Mouse (Mus musculus) hindbrain, postnatal 0 days (tissue): ENCODE results near the gene Rpa2. TPM values are rescaled to one million over a fixed set of nuclear protein-coding genes. Genes with fewer than 3 reads are reported as not detected.

ENCODE experiments used
- ATAC-seq: fragments of 200-750 bp; cut with Nextera tagmentation; 2 replicates; pipeline ENCODE4 v1.8.0; 2017; ENCODE audit warnings: mild to moderate bottlenecking, moderate TSS enrichment, moderate library complexity
- DNase-seq: peaks from one replicate; pipeline ENCODE4 v3.0.0-alpha.2; 2015; ENCODE audit warnings: low spot score
- H3K27ac ChIP-seq: fragments of 300-500 bp; sonication (generic); 2 replicates; pipeline ENCODE4 v1.5.1; 2014; ENCODE audit warnings: mild to moderate bottlenecking
- H3K27me3 ChIP-seq: fragments of 300-500 bp; sonication (generic); 2 replicates; pipeline ENCODE4 v1.6.1; 2014; ENCODE audit warnings: low read length, mixed read lengths; ENCODE audit not compliant: insufficient read depth
- H3K36me3 ChIP-seq: fragments of 300-500 bp; sonication (generic); 2 replicates; pipeline ENCODE4 v1.6.1; 2014; ENCODE audit warnings: low read length, mixed read lengths; ENCODE audit not compliant: insufficient read depth
- H3K4me1 ChIP-seq: fragments of 300-500 bp; sonication (generic); 2 replicates; pipeline ENCODE4 v1.6.1; 2014; ENCODE audit warnings: antibody characterized with exemption, low read length, mixed read lengths; ENCODE audit not compliant: insufficient read depth
- H3K4me2 ChIP-seq: fragments of 300-500 bp; sonication (generic); 2 replicates; pipeline ENCODE4 v1.6.1; 2014; ENCODE audit warnings: low read depth, mild to moderate bottlenecking, low read length, moderate library complexity, mixed read lengths
- H3K4me3 ChIP-seq: fragments of 300-500 bp; sonication (generic); 2 replicates; pipeline ENCODE4 v1.5.1; 2014; ENCODE audit warnings: low read length
- H3K9ac ChIP-seq: fragments of 300-500 bp; sonication (generic); replicated peaks from 2 replicates; pipeline ENCODE4 v1.6.1; 2014; ENCODE audit warnings: mild to moderate bottlenecking, low read length, moderate library complexity, mixed read lengths
- H3K9me3 ChIP-seq: fragments of 300-500 bp; sonication (generic); 2 replicates; pipeline ENCODE4 v1.6.1; 2016; ENCODE audit warnings: low read length, mixed read lengths
- CTCF ChIP-seq: IDR thresholded peaks from 2 replicates; pipeline ENCODE4 v1.5.1; 2016; ENCODE audit warnings: antibody characterized with exemption, control low read depth, low read depth
- WGBS: fragments of 180-500 bp; shearing (Covaris S2); extraction: QIAGEN DNeasy Blood & Tissue Kit; methylation state at CpG from one replicate; pipeline ENCODE4 v1.1.7; 2014; 5-methylcytosine and 5-hydroxymethylcytosine counted together
- polyA plus RNA-seq: library from polyadenylated mRNA; unstranded; fragments of >200 nt; fragmentation: Nextera tagmentation; extraction: Ambion mirVana; gene quantifications from 2 replicates; pipeline ENCODE4 v1.2.1, GENCODE M21; 2015
- total RNA-seq: library from RNA; depleted of rRNA; stranded (reverse); fragments of >200 nt; gene quantifications from 2 replicates; pipeline ENCODE4 v1.2.3, GENCODE M21; 2014; rRNA removed

Rpa2 gene
- total RNA-seq (30.9 and 31.9 TPM in 2 replicates), polyA plus RNA-seq (37.5 and 42.4 TPM in 2 replicates)

DNA sequence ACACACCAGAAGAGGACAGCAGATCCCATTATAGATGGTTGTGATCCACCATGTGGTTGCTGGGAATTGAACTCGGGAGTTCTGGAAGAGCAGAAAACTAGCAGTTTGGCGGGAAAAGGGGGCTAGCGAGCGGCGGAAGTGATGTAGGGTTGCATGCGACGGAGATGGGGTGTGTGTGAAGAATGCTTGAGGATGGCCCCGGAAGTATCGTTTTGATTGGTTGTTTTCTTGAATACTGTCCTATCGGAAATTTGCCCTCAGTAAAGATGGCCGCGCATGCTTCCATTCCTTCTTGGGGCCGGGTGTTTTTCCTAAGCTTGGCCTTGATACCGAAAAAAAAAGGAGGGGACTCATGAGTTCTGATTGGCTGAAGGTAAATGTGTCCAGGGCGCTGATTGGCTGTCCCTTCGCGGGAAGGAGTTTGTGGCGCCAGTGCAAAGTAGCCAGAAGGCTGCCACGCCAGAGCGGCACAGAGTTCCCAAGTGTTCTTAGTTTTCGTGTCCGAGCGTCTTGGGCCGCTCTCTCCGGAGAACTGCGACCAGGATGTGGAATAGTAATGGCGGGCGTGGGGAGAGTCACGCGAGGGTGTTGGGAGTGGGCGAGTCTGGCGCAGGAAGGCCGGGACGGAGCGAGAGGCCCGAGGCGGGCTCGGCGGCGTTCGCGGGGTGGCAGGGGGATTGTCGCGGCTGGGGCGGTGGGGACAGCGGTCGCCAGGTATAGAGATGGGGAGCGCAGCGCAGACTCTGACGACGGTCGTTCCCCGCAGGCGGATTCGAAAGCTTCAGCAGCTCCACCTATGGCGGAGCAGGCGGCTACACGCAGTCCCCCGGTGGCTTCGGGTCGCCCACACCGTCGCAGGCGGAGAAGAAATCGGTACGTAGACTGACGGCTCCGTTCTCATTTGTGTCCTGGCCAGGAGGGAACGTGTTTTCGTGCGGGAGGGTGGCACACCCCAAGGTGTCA lies at the start of gene Rpa2:
TSS of gene Rpa2 (plus strand) at position 419 of the 963 bp plus-strand sequence.
- H3K9ac ChIP-seq = peak within 1 kb of the TSS; percentile 56
- under 1% methylated on average over 71 of the region's 71 CpGs for WGBS
- DNase-seq = peak; percentile 100
- H3K9me3 ChIP-seq = no peaks in the 10 kb centered on the region
- peak; percentile 98 for ATAC-seq
- peak within 1 kb of the TSS; percentile 72 for H3K4me3 ChIP-seq
- H3K4me2 ChIP-seq = peak within 1 kb of the TSS; percentile 87
- TF ChIP-seq CTCF = peak; percentile 26
- no peaks in the 10 kb centered on the region for H3K27me3 ChIP-seq
- 0 out of 2 replicates have a peak, but pooled peaks cover 6% of the 10 kb centered on the region for H3K4me1 ChIP-seq
- peak within 1 kb of the TSS; percentile 42 for H3K27ac ChIP-seq
- H3K36me3 ChIP-seq = peaks cover 5% of the 10 kb centered on the region

- TF ChIP-seq CTCF = no peak
- no peak overlapping the region for H3K4me3 ChIP-seq
- no peak overlapping the region for H3K27ac ChIP-seq
- WGBS = 88% methylated on average over 8 of the region's 8 CpGs
- H3K9ac ChIP-seq = no peak overlapping the region
- no peaks in the 10 kb centered on the region for H3K9me3 ChIP-seq
- H3K4me2 ChIP-seq = no peak overlapping the region
- DNase-seq = no peak
- 0 out of 2 replicates have a peak, but pooled peaks cover 15% of the 10 kb centered on the region for H3K36me3 ChIP-seq
- peaks cover 7% of the 10 kb centered on the region; the same call in 1 of the 2 replicates for H3K4me1 ChIP-seq
- no peak for ATAC-seq
- H3K27me3 ChIP-seq = no peaks in the 10 kb centered on the region
These were observed 39.9 kb upstream of the Rpa2 start for GRCm38 (mm10) chr4:132728233-132728632.

GRCm38 (mm10) chr4:132731616-132732015 lies 36.5 kb upstream of the Rpa2 start:
- Histone ChIP-seq H3K4me1 (peaks cover 7% of the 10 kb centered on the region; the same call in 1 of the 2 replicates), H3K9me3 (no peaks in the 10 kb centered on the region), H3K4me2 (peak overlapping the region; percentile 85), H3K36me3 (0 out of 2 replicates have a peak, but pooled peaks cover 8% of the 10 kb centered on the region), H3K4me3 (peak overlapping the region; percentile 59), H3K9ac (peak overlapping the region; percentile 69), H3K27me3 (no peaks in the 10 kb centered on the region), H3K27ac (peak overlapping the region; percentile 60; the same call in 1 of the 2 replicates)
- DNase-seq (no peak), ATAC-seq (no peak)
- TF ChIP-seq CTCF = no peak
- WGBS = 44% methylated on average over 12 of the region's 12 CpGs

GRCm38 (mm10) chr4:132732148-132732684 lies 35.9 kb upstream of the Rpa2 start, which contains the start of gene Xkr8:
Gene Xkr8 (minus strand): TSS chr4:132732546.
- H3K36me3 ChIP-seq = 0 out of 2 replicates have a peak, but pooled peaks cover 6% of the 10 kb centered on the region
- whole genome bisulfite sequencing = 3% methylated on average over 33 of the region's 34 CpGs
- peak within 1 kb of the TSS; percentile 85 for H3K4me2 ChIP-seq
- peak; percentile 88 for DNase-seq
- H3K4me3 ChIP-seq = peak within 1 kb of the TSS; percentile 59
- H3K4me1 ChIP-seq = peaks cover 7% of the 10 kb centered on the region; the same call in 1 of the 2 replicates
- H3K27me3 ChIP-seq = no peaks in the 10 kb centered on the region
- ATAC-seq = peak; percentile 95
- H3K27ac ChIP-seq = peak within 1 kb of the TSS; percentile 60; the same call in 1 of the 2 replicates
- peak within 1 kb of the TSS; percentile 69 for H3K9ac ChIP-seq
- H3K9me3 ChIP-seq = no peaks in the 10 kb centered on the region
- peak; percentile 28 for TF ChIP-seq CTCF

DNA sequence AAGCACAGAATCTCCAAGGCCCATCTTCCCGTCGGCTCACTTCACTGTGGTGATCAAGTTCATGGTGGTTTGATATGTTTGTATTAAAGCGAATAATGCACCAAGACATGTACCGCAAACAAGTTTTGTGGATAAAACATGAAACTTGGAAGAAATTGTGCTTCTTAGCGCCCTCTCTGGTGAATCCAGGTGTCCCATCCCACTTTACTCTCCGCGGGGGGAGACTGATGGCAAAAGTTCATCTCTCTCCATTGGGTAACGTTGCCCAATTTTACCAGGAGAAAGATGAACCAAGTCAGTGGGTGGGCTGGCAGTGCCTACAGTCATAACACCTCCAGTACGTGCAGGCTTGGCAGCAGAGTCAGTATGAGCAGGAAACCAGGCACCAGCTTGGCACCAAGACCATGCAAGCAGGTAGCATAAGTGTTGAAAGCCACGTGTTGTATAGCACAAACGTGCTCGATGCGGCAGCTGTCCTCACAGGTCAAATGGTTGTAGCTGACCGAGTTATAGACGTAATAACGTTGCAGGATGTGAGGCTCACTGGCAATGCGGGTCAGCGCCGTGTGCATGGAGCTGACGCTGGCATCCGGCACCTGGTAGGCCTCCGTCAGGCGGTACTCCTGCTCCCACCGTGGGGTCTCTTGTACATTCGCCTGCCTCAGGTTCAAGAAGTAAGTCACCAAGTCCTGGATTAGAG lies 34.9 kb upstream of the Rpa2 start:
- Histone ChIP-seq H3K4me3 (no peak overlapping the region), H3K9ac (no peak overlapping the region; the same call in 1 of the 2 replicates), H3K4me2 (no peak overlapping the region), H3K27ac (no peak overlapping the region), H3K4me1 (peaks cover 7% of the 10 kb centered on the region; the same call in 1 of the 2 replicates), H3K36me3 (no peaks in the 10 kb centered on the region), H3K9me3 (no peaks in the 10 kb centered on the region), H3K27me3 (no peaks in the 10 kb centered on the region)
- TF ChIP-seq CTCF = peak; percentile 31; the same call in 1 of the 2 replicates
- DNase-seq = no peak
- ATAC-seq = no peak
- 91% methylated on average over 25 of the region's 25 CpGs for WGBS

DNA sequence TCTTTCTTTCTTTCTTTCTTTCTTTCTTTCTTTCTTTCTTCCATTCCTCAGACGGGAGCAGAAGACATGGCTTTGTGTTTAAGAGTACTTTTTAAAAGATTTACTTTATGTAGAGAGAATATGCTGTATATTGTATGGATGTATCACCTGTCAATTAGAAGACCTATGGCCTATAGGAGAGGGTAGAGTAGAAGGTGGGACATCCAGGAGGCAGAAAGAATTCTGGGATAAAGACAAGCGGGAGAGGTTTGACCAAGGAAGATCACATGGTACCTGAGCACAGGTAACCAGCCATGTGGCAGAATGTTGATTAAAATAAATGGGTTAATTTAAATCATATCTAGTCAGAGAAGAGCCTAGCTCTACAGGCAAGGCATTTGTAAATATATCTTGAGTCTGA lies 33.4 kb upstream of the Rpa2 start:
- H3K9ac ChIP-seq = no peak overlapping the region
- no peak overlapping the region for H3K27ac ChIP-seq
- no peak for TF ChIP-seq CTCF
- H3K4me2 ChIP-seq = no peak overlapping the region
- H3K4me1 ChIP-seq = peaks cover 7% of the 10 kb centered on the region; the same call in 1 of the 2 replicates
- H3K9me3 ChIP-seq = no peaks in the 10 kb centered on the region
- no peak for DNase-seq
- H3K27me3 ChIP-seq = no peaks in the 10 kb centered on the region
- WGBS = 92% methylated on average over 2 of the region's 2 CpGs
- H3K4me3 ChIP-seq = no peak overlapping the region
- no peaks in the 10 kb centered on the region for H3K36me3 ChIP-seq
- ATAC-seq = no peak
